Mouse (Mus musculus) fat pad, adult 2 months (tissue): ENCODE measurements around the gene Capn5.

Experiments used
- DNase-seq: peaks from one replicate; pipeline ENCODE4 v3.0.0-alpha.2; 2011; ENCODE audit warnings: low read depth, low spot score; ENCODE audit errors: extremely low read depth

Capn5 gene

DNA sequence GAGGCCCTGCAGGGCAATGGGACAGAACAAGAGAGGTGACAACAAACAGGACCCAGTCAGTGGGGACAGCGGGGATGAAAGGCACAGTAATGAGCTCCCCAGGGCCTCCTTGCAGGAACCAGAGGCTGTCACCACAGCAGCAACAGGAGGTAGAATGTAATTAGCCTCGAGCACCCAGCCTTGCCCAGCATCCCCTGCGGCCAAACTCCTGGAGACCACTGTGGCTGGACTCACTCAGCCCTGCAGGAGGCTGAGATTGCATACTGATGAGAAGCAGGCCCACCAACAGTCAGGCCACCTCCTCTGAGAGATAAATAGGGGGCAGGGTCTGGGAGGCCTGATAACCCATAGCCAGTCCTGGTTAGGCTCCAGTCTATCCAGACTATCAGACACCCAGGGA is 28.3 kb downstream of the Capn5 start:
- no peak for DNase-seq

DNA sequence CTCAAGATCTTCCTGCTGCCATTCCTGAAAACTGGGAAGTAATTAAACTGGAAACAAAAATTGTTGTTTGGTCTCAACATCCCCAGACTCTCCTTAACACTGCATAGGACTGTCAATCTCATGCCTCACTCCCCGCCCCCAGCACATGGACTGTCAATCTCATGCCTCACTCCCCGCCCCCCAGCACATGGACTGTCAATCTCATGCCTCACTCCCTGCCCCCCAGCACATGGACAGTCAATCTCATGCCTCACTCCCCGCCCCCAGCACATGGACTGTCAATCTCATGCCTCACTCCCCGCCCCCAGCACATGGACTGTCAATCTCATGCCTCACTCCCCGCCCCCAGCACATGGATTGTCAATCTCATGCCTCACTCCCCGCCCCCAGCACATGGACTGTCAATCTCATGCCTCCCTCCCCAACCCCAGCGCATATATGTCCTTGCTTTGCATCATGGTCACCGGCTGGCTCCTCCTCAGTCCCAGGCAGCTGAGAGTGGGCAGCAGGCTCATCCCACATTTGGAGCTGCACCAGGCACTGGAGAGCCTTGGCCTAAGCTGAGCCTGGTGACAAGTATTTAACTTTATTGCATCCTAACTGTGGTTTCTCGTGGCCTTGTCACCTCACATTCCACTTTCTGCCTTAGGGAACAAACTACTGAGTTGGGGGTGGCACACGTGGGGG is 29.2 kb downstream of the Capn5 start:
- DNase-seq: no peak

DNA sequence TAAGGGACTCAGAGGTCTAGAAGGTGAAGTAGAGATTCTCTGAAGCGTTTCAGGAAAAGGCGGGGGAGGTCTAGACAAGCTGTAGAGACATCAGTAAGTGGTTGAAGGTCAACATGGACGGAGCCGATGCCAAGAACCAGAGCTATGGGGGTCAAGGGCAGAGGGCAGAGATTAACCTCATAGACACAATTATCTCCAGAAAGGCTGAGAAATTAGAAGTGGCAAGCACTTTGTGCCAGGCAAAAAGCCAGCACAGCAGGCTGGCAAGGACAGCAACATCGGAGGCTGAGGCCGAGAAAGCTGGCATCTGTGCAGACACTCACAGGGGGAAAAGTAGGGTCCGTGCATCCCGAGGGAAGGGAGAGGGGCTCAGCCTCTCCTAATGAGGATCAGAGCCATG is 30.3 kb downstream of the Capn5 start:
- DNase-seq: no peak

DNA sequence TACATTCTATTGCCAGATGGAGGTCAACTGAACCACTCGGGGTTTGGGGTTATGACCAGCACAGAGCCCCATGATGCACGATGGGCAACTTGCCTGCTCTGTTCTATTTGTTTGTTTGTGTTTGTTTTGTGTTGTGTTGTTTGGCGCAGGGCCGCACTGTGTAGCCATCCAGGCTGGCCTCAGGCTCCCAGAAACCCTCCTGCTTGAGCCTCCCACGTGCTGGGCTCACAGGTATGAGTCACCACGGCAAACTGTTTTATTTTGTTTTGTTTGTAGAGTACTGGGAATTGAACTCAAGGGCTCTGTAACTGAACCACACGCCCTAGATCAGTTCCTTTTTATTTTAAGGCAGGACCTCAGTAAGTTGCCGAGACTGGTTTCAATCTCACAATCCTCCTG is 31.6 kb downstream of the Capn5 start:
- DNase-seq: no peak

DNA sequence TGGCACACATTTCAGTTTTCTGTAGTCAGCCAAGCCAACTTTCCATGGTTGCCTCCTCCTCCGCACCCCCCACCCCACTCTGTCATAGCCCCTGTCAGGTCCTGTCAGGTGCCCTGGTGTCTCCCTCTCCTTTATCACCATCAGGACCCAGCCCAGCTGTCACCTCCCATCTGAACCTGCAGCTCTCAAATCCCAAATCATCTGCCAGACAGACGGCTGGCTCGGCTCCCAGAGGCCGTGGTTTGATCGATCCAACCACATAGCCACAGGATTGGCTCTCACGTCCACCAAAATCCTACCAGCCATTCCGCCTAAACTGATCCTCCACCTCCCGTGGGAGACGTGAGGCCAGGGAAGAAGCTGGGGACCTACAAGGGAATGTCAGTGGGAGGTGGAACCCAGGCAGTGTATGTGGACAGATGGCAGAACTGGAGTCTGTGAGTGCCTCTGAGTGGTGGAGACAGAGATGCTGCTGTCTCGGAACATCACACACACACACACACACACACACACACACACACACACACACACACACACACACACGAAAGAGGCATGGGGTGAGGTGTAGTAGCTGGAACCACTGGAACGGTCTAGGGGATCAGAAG is 32.1 kb downstream of the Capn5 start:
- DNase-seq: no peak

DNA sequence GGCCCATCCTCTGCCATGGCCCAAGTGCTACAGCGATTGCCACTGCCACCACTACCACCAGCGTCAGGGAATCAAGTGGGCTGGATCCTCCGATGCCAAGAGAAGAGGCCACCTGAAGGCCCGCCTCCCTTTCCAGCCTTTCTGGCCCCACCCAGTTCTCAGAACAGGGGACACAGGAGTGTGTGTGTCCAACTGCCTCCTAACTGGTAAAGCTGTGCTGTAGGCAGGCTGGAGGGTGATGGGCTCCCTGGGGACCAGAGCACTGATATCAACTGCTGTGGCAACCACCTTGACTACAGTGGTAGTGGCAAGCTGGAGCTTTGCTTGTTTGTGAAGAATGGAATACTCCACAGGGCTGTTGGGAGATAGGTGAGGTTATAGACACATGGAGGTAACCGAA is 32.7 kb downstream of the Capn5 start, which contains the start of gene Omp:
Gene Omp (minus strand): TSS at position 101 of the 400 bp plus-strand sequence.
- DNase-seq: no peak

DNA sequence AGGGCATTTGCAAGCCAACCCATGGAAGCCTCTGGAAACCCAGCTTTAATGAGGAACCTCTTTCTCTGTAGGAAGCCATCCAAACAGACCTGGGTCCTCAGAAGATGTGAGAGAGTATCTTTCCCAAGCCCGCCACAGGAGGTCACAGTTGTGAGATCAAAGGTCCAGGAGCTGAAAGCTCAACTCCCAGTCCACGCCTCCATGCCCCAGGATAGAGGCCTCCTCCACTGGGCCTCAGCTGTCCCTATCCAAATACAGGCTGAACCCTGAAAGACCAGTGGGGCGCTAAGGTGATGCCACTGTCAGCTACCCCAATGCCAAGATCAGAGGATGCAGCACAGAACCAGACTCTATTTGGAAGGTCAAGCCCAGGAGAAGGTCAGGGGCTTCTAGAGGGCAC is 35.4 kb downstream of the Capn5 start:
- no peak for DNase-seq

DNA sequence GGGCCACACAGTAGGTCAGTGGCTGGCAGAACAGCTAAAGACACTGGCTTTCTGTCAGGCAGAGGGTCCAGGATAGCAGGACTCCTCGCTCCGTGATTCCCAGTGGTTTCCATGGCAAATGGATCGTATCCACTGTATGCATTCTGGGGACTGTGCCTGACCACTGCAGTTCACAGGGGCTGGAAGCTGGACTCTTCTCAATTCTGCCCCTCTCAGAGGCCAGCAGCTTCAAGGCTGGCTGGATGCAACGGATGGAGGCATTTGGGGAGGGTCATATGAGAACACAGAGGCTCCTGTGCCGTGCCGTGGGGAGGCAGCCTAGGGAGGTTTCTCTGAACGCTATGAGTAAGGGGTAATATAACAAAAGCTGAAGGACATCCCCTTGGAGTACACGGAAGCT is 35.8 kb downstream of the Capn5 start:
- DNase-seq: no peak

DNA sequence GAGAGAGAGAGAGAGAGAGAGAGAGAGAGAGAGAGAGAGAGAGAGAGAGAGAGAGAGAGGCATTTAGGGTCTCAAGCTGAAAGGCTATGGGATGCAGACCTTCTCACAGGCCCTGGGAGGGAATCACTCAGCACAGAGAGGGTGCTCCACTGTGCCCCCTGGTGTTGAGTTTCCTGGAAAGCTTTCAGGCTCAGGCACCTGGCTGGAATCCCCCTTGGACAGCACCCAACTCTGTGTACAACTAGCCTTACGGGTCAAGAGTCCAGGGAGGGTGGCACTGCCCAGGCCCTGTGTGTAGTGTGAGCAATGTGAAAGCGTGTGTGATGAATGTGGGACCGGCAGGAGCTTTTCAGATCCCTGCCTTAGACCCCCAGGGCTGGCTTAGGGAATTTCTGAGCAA is 36.9 kb downstream of the Capn5 start:
- DNase-seq: no peak

DNA sequence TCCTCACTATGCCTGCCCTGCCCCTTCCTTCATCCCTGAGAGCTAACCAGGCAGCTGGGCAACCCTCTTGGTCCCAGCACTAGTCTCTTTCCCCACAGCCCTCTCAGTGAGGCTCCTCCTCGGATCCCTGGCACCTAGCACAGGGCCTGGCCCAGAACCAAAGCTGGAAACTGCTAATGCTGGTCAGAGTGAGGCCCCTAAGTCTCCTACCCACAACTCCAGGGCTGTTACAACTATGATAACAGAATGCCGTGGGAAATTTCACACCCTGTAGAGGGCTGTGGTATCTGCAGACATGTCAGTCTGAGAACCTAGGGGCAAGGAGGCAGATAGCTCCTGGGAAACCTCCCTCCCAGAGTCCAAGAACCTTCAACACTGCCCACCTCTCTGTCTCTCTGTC is 37.5 kb downstream of the Capn5 start:
- DNase-seq: no peak

DNA sequence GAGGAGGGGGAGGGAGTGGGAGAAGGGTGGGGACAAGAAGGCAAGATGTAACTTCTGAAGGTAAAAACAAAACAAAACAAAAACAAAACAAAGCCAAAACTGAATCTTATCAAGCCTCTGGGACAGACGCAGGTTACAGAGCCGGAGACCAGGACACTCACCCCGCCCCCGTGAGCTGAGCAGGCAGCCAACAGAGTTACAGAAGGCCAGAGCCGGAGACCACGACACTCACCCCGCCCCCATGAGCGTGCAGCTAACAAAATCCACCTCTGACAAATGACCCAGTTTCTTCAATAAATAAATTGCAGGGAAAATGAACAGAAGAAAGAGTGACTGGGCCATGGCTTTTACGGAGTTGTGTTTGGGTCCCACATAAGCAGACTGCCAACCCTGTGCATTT is 38.9 kb downstream of the Capn5 start:
- no peak for DNase-seq

DNA sequence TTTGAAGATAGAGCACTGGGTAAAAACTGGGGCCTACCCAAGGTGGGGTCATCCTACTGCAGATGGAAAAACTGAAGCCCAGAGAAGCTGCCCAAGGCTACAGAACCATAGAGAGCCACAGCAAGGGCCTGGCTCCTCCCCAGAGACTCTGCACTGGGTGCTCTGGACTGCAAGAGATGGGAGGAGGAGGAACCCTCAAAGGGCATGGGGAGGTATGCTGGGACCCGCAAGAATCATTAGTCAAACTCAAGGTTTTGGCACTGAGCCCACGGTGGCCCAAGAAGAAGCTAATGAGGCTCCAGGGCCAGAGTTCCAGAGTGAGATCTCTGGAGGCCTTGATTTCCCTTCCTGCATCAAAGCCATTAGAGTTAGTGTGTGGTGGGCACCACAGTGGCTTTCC is 40.1 kb downstream of the Capn5 start:
- DNase-seq: no peak

DNA sequence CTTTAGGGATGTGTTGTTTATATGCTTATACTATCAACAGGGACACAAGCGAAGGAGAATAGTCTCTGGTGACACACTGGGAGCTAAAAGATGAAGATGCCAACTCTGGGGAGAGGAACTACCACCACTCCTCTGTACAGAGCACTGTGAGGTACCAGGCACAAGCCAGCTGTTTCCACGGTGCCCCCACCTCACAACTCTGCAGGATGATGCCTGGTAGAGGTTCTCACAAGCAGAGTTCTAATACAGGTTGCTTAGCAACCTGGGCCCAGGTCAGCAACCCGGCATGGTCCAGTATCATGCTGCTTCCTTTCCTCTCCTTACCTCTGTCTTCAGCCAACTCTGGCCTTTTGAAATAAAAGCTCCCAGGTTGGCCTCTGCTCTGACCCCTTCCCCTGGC is 40.5 kb downstream of the Capn5 start:
- DNase-seq: no peak

DNA sequence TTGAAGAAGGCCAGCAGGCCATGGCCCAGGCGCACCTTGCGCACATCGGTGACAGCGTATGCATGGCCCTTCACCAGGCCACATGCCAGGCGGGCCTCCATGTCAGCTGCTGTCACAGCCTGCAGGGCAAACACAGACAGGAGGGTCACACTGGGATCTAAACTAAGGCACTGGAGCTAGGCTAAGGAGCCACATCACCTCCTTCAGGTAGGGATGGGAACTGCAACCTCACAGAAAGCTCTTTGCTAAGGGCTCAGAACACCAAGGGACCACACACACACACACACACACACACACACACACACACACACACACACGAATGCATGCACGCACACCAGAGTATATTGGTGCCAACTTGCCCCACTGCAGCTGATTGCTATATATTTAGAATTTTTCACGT is 46.3 kb downstream of the Capn5 start:
- DNase-seq: no peak

DNA sequence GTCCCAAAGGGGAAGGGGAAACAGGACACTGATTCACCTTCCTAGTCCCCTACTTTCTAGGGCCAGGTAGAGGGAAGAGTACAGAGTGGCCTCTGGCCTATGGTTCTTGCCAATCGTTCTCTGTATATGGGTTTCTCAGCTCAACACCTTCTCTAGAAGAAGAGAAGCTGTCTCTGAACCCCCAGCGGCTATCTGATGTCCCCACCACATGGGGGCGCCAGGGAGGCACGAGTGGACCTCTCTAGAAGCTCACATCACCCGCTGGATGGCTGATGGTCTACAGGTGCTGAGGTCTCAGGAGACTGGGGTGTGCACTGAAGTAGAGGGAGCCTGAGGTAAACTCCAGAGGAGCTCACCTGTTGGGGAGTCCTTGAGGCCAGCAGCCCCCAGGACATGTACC is 52.6 kb downstream of the Capn5 start:
- DNase-seq: no peak

DNA sequence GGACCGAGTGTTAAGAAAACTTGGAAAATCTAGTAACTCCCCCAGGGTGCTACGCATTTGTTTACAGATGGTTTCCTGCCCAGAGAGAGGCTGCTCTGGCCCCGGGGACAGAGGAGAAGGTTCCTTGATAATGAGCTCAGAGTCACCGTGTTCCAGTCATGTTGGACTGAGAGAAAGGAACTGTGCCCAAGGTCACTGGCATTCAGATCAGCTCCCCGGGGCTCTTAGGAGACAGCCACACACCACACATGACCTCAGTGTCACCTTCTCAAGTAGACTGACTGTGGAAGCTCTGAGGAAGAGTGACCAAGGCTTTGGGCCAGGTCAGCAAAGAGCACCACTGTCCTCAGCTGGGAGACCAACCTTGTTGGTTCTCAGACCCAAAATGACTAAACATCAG is 53.4 kb downstream of the Capn5 start:
- DNase-seq: no peak

DNA sequence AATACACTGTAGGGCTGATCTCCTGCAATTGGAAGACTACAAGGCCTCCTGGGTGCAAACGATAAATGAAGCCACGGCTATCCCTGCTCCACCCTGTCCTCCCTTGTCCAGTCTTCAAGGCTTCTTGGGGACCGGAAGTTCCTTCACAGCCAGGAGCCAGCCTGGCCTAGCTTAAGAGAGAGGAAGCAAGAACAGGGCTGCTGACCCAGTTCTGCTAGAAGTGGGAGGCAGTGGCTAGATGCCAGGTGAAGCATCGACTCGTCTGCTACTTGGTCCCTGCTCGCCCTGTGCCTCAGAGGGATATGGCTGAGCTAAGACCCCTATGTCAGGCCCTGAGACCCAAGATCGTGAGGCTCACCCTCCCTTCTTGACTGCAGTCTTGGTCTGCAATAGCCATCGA is 56.4 kb downstream of the Capn5 start:
- DNase-seq: no peak

DNA sequence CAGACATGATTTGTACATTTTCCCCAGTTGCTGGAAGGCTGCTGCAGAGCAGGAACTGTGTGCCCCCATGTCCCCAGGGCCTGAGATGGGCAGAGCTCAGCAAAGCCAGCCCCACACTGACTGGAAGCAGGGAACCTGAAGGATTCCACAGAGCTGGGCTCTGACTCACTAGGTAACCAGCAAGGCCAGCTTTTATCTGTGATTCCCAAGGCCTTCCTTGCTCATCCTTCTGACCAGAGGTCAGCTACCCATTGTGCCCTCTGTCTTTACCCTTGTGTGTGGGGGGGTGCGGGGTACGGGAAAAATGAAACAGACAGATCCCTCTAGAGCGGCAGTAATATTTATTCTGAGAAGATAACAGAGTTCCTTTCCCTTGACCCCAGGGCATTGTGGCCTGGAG is 56.8 kb downstream of the Capn5 start:
- no peak for DNase-seq

DNA sequence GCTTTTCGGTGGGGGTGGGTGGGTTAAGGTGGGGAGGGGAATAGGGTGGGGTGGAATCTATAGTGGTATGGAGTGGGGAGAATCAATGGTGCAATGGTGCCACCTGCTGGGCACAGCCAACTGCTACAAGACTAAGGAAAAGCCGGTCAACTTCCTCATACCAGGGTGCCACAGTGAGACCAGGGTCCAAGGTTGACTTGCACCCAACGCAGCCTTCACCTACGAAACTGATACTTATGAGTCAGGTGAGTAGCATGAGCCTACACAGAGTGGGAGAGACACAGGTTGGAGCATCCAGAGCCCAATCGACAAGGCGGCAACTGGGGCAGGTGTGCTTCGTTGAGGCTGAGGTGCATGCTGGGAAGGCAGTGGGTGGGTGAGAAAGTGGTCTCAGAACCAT is 57.7 kb downstream of the Capn5 start:
- DNase-seq: no peak

DNA sequence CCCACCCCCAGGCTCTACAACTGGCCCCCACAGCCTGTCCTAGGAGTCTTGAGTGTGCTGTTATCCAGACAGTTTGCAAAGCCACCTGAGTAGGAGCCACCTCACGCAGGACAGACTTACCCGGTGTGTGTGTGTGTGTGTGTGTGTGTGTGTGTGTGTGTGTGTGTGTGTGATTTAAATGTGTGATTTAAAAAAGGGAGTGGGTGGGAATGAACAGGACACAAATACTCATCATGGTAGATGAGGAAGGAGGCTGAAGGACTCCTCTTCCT is 58.2 kb downstream of the Capn5 start:
- no peak for DNase-seq

DNA sequence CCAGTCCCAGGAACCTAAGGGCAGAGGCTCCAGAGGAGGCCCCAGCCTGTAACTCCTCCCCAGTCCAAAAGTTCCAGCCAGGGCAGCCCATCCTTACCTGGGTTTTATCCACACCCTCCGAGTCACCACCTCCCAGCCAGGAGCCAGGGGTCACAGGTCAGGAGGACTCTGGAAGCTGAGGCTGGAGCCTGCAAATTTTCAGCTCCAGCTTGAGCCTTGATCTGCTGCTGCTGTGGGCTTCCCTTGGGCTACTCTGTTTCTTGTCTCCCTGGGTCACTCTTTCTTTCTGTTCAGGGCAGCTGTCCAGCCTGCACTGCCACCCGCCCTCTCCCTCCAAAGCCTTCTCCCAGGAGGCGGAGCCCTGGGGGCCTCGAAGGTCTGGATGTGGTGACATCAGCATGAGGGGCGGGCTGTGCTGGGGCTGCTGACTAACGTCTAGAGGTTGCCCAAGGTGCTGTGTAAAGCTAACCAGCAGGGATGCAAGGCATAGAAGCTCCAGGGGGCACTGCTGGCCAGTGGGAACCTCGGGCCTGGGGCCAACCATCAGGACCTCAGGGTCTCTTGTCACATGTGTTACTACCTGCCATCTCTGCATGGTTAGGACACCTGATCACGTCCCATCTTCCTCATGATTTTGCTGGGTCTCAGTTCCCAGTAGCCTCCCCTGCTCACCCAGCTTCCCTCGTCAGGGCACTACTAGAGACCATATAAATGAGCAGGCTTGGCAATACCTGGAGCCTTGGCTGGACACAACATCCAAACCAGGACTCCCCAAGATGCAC is 58.7 kb downstream of the Capn5 start, which contains the start of gene Myo7a:
Gene Myo7a (minus strand): TSS at position 346 of the 782 bp plus-strand sequence.
- DNase-seq: no peak

DNA sequence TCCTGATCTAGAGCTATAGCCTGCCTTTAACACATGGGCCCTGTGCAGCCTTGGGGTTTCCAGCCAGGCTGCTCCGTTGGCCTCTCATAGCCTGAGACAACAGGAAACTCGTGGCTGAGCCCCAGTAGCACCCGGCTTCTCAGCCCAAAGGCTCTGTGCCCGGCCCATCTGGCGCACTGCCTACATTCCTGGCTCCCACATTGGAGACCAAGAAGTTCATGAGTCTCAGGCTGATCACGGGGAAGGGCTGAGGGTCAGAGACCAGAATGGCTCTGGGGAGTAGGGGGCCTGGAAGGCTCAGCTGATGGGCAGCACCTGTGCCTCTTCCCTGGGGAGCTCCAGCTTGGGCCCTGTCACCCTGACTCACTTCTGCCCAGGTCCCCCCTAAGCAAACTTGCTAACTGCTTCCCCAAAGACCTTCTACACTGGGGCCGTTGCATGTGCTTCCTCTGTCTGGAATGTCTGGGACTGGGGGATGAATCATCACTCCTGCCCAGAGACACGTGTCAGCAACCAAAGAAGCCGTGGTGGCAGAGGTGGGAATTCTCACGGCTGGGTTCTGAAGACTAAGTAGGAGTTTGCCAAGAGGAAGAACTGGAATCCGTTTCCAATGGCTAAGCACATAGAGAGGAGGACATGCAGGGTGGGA is 60.9 kb downstream of the Capn5 start:
- DNase-seq: no peak
